Mouse (Mus musculus) stomach, postnatal 0 days (tissue): ENCODE results near the gene Pknox2. TPM values are rescaled to one million over a fixed set of nuclear protein-coding genes. Genes with fewer than 3 reads are reported as not detected.

ENCODE experiments used
- ATAC-seq: fragments of 200-750 bp; cut with Nextera tagmentation; 2 replicates; pipeline ENCODE4 v1.8.0; 2017; ENCODE audit not compliant: low FRiP score, low TSS enrichment
- DNase-seq: peaks from one replicate; pipeline ENCODE4 v3.0.0-alpha.2; 2016; ENCODE audit warnings: low spot score
- H3K27ac ChIP-seq: fragments of 300-500 bp; sonication (generic); replicated peaks from 2 replicates; pipeline ENCODE4 v1.5.1; 2014; ENCODE audit warnings: mild to moderate bottlenecking, control low read depth
- H3K27me3 ChIP-seq: fragments of 300-500 bp; sonication (generic); 2 replicates; pipeline ENCODE4 v1.6.1; 2014; ENCODE audit warnings: low read length; ENCODE audit not compliant: control insufficient read depth, insufficient read depth
- H3K36me3 ChIP-seq: fragments of 300-500 bp; sonication (generic); 2 replicates; pipeline ENCODE4 v1.6.1; 2014; ENCODE audit warnings: low read length, mixed read lengths; ENCODE audit not compliant: control insufficient read depth, insufficient read depth
- H3K4me1 ChIP-seq: fragments of 300-500 bp; sonication (generic); replicated peaks from 2 replicates; pipeline ENCODE4 v1.6.1; 2014; ENCODE audit warnings: antibody characterized with exemption; ENCODE audit not compliant: control insufficient read depth, insufficient read depth
- H3K4me2 ChIP-seq: fragments of 300-500 bp; sonication (generic); replicated peaks from 2 replicates; pipeline ENCODE4 v1.6.1; 2014; ENCODE audit warnings: low read depth, mild to moderate bottlenecking, control low read depth, moderate library complexity
- H3K4me3 ChIP-seq: fragments of 300-500 bp; sonication (generic); 2 replicates; pipeline ENCODE4 v1.5.1; 2014; ENCODE audit warnings: low read depth, low read length, control low read depth
- H3K9ac ChIP-seq: fragments of 300-500 bp; sonication (generic); 2 replicates; pipeline ENCODE4 v1.6.1; 2014; ENCODE audit warnings: mild to moderate bottlenecking, low read length, control low read depth, mixed read lengths
- H3K9me3 ChIP-seq: fragments of 300-500 bp; sonication (generic); 2 replicates; pipeline ENCODE4 v1.6.1; 2016; ENCODE audit warnings: low read length; ENCODE audit not compliant: control insufficient read depth
- CTCF ChIP-seq: IDR thresholded peaks from 2 replicates; pipeline ENCODE4 v1.5.1; 2016; ENCODE audit warnings: antibody characterized with exemption, low read depth, mild to moderate bottlenecking, moderate library complexity
- EP300 ChIP-seq: optimal IDR thresholded peaks from 2 replicates; pipeline ENCODE3; 2016; ENCODE audit warnings: antibody characterized with exemption
- WGBS: fragments of 180-500 bp; shearing (Covaris S2); extraction: QIAGEN DNeasy Blood & Tissue Kit; methylation state at CpG from one replicate; pipeline ENCODE4 v1.1.7; 2014; 5-methylcytosine and 5-hydroxymethylcytosine counted together
- polyA plus RNA-seq: library from polyadenylated mRNA; unstranded; fragments of >200 nt; fragmentation: Nextera tagmentation; extraction: Ambion mirVana; gene quantifications from 2 replicates; pipeline ENCODE4 v1.2.1, GENCODE M21; 2015

The Pknox2 gene
- polyA plus RNA-seq, 1 experiment from 2014 or later, result 2.4 TPM

DNA sequence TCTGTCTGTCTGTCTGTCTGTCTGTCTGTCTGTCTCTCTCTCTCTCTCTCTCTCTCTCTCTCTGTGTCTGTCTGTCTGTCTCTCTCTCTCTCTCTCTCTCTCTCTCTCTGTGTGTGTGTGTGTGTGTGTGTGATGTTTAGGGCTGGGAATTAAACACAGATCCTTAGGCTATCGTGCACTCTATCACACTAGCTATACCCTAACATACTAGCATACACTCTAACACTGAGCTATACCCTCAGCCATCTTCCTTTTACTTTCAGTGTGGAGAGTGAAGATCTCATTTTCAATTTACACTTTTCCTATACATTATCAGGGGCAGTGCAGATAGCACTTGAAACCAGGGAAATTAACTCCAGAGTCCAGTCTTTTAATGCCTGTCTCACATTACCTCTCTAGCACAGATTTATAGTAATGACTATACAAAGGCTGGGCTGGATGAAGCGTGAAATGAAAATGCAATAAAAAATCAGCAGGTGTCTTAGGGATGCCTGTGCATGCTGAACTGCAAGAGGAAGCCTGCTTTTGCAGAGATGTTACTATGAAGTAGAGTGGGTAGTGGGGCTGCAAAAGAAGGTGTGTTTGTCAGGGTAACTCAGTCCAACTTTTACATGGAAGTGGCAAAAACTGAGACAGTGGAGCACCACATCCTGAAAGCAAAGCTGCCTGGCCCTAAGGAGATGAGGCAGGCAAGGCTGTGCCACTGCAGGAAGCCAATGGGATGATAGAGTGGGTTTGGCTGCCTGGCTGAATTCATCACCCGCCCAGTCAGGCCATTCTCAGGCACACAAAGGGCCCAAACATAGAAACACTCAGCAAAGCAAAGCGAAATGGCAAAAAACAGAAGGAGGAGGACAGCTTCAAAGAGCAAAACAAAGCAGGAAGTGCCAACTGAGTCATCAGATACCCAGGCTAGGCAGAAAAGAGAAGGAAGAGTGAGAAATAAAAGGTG, 282.1 kb downstream of the Pknox2 start:
- Histone ChIP-seq H3K36me3 (no peaks in the 10 kb centered on the region), H3K4me2 (no peak overlapping the region), H3K27me3 (no peaks in the 10 kb centered on the region), H3K9me3 (no peaks in the 10 kb centered on the region), H3K27ac (no peak overlapping the region), H3K9ac (no peak overlapping the region), H3K4me3 (no peak overlapping the region), H3K4me1 (no peaks in the 10 kb centered on the region)
- 55% methylated on average over 4 of the region's 4 CpGs for WGBS
- DNase-seq, result no peak
- ATAC-seq, result no peak
- no peak for TF ChIP-seq CTCF
- TF ChIP-seq EP300, result no peak

DNA sequence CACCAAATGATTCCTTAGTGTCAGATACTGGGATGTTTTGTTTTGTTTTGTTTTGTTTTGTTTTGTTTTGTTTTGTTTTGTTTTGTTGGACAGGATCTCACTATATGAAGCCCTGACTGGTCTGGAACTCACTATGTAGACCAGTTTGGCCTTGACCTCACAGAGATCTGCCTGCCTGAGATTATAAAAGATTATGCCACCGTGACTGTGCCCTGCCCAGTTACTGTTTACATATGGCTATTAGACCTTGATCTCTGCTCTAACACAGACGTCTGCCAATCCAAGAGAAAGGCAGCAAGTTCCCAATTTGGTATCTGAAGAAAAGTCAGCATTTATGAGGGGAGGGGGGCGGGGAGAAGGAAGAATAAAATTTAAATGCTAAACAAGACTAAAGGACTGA, 283.5 kb downstream of the Pknox2 start:
- DNase-seq (no peak), ATAC-seq (no peak)
- no peak for TF ChIP-seq CTCF
- no peak for TF ChIP-seq EP300
- Histone ChIP-seq H3K27me3 (no peaks in the 10 kb centered on the region), H3K36me3 (no peaks in the 10 kb centered on the region), H3K4me2 (no peak overlapping the region), H3K9me3 (no peaks in the 10 kb centered on the region), H3K27ac (no peak overlapping the region), H3K4me3 (no peak overlapping the region), H3K9ac (no peak overlapping the region), H3K4me1 (no peaks in the 10 kb centered on the region)
- 24% methylated on average over 3 of the region's 3 CpGs for WGBS

DNA sequence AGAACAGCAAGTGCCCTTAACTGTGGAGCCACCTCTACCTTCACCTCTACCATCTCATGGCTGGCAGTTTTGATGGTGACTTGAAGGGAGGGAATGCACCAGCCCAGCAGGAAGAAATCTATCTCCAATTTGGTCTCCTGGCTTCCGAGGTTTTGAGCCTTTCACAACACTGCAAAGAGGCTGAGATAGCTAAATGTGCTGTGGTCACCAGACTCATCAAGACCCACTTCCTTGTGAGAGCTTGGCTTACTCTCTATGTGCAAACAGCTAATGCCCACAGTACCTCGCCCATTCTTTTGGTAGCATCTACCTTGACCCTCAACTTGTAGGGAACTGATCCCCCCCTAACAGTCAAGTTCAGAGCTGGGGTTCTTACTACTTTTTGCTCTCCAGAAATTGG, 284.6 kb downstream of the Pknox2 start:
- H3K4me3 ChIP-seq, result no peak overlapping the region
- DNase-seq (no peak), ATAC-seq (no peak)
- no peak overlapping the region for H3K27ac ChIP-seq
- H3K36me3 ChIP-seq, result no peaks in the 10 kb centered on the region
- 78% methylated on average over 2 of the region's 2 CpGs for WGBS
- no peaks in the 10 kb centered on the region for H3K27me3 ChIP-seq
- no peak overlapping the region for H3K4me2 ChIP-seq
- no peak for TF ChIP-seq CTCF
- TF ChIP-seq EP300, result no peak
- H3K9me3 ChIP-seq, result no peaks in the 10 kb centered on the region
- no peaks in the 10 kb centered on the region for H3K4me1 ChIP-seq
- no peak overlapping the region for H3K9ac ChIP-seq

DNA sequence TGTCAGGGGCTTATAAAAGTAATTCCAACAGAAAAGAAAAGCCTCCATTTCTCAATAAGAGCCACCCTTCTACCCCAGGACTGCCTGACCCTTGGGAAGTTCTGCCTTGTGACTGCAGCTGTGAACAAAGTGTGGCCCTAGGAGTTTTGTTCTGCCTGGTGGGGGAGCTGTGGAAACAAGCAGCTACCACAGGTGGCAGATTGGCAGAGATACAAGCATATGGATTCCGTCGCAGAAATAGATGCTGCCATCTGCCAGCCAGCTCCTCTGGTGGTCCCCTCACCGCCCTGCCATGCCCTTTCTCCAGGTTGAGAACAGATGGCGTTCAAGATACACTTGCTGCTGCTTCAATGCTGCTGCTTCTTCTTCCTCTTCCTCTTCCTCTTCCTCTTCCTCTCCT, 288.5 kb downstream of the Pknox2 start:
- no peaks in the 10 kb centered on the region for H3K36me3 ChIP-seq
- H3K27ac ChIP-seq, result no peak overlapping the region
- no peaks in the 10 kb centered on the region for H3K27me3 ChIP-seq
- no peak overlapping the region for H3K4me2 ChIP-seq
- TF ChIP-seq EP300 (no peak), CTCF (no peak)
- 48% methylated on average over 4 of the region's 4 CpGs for WGBS
- no peaks in the 10 kb centered on the region for H3K4me1 ChIP-seq
- H3K4me3 ChIP-seq, result no peak overlapping the region
- ATAC-seq (no peak), DNase-seq (no peak)
- no peaks in the 10 kb centered on the region for H3K9me3 ChIP-seq
- no peak overlapping the region for H3K9ac ChIP-seq

DNA sequence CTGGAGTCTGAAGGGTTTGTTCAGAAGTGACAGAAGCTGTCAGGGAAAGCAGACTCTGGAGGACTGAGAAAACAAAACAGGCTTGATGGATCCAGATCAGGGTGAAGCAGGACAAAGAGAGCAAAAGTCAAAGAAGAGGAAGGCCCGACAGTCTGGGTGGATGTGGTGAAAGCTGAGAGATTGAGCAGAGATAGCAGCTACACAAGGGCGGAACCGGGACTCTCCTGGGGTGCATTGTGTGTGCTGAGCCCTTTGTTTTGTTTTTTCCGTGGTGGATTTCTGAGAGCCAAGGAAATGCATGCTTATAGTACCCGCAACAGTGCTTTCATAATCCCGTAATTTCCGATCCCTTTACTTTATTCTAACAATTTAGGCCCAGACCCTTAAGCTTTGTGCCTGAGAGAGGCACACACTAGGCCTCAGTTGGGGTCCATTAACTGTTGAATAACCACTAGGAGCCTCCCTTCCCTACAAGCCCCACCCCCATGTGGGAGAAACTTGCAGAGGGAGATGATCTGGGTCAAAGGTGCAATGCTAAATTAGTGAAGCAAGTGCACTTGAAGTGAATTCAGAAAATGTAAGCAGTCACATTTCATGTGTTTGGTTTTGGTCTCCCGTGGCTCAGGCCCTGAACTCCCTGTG, 289.6 kb downstream of the Pknox2 start:
- WGBS, result 40% methylated on average over 8 of the region's 8 CpGs
- DNase-seq, result no peak
- no peak for ATAC-seq
- H3K9ac ChIP-seq, result no peak overlapping the region
- H3K36me3 ChIP-seq, result no peaks in the 10 kb centered on the region
- no peak overlapping the region for H3K4me2 ChIP-seq
- no peaks in the 10 kb centered on the region for H3K9me3 ChIP-seq
- no peak overlapping the region for H3K27ac ChIP-seq
- TF ChIP-seq CTCF (no peak), EP300 (no peak)
- H3K4me1 ChIP-seq, result no peaks in the 10 kb centered on the region
- no peak overlapping the region for H3K4me3 ChIP-seq
- H3K27me3 ChIP-seq, result no peaks in the 10 kb centered on the region

DNA sequence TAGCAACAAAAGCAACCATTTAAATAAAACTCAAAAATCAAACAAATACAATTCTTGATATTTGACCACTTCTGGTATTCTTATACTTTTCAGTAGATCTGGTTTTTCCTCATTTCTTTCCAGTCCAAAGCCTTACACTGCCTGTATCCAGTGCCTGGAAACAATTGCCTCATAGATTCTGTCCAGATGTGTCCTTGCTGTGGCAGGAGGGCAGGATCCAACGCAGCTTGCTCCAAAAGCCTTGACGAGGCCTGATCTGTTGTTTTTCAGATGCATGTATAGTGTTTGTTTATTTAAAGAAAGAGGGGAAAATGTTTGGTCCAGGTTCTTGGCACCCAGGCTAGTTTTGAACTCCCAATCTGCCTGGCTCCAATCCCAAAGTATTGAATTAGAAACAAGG, 290.9 kb downstream of the Pknox2 start:
- no peak overlapping the region for H3K9ac ChIP-seq
- H3K36me3 ChIP-seq, result no peaks in the 10 kb centered on the region
- H3K4me3 ChIP-seq, result no peak overlapping the region
- TF ChIP-seq EP300 (no peak), CTCF (no peak)
- H3K27ac ChIP-seq, result no peak overlapping the region
- H3K4me2 ChIP-seq, result no peak overlapping the region
- no peaks in the 10 kb centered on the region for H3K27me3 ChIP-seq
- DNase-seq (no peak), ATAC-seq (no peak)
- 39% methylated on average over 2 of the region's 2 CpGs for WGBS
- no peaks in the 10 kb centered on the region for H3K4me1 ChIP-seq
- H3K9me3 ChIP-seq, result no peaks in the 10 kb centered on the region
